Mouse (Mus musculus): ENCODE measurements around the gene Ect2.

DNA sequence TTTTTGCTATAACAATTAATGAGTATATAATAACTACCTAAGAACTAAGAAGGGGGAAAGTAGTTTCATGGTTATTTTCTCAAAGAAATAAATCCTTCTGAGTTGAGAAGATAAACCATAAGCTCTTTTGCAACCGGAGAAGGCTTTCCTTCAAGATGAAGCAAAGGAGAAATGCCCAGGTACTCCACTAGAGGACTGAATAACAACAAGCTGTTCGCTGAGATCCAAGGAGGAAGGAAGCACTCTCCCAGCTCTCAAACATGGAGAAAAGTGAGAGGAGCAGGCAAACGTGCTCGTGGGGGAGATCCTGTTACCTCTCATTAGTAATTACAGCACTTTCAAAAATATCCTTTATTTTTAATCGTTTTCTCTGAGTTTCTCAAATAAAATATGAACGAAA is 46.5 kb downstream of the Ect2 start:
- no peak for TF ChIP-seq POLR2A (IDR thresholded peaks at IDR 0.05; ENCODE audit: borderline replicate concordance, extremely low read depth, insufficient read depth, insufficient read length, poor library complexity, severe bottlenecking)
- peak; percentile 33; the same call in 1 of the 2 replicates for TF ChIP-seq CTCF (IDR thresholded peaks at IDR 0.05; ENCODE audit: borderline replicate concordance, extremely low read depth, insufficient read depth, insufficient read length)
